Mouse (Mus musculus) B cell, adult 2 months (primary cell): Measurements from ENCODE around the gene Rmdn2.

Experiments used
- DNase-seq, 2 experiments: peaks; one replicate each; pipeline ENCODE4 v3.0.0; 2022

Gene Rmdn2

GRCm38 (mm10) chr17:79708168-79708567 is 96.5 kb downstream of the Rmdn2 start:
- DNase-seq: no peak

DNA sequence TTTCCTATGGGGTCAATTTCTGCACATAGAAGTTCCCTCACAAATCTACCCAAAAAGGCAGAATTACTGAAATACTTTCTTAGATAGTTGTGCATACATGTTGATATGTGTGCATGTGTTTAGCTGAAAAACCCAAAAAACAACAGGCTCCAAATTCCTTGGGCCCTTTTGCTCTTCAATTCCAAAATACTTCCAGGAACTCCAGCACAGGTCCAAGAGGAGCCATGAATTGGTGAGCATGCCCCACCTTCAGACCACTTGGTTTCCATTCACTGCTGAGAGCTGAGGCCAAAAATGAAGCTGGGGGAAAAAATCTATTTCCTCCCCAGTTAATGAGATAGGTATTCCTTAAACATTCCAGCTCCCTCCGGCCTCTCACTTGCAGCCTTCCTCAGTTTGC is 98.1 kb downstream of the Rmdn2 start:
- DNase-seq: no peak

- DNase-seq: no peak
Observed at GRCm38 (mm10) chr17:79710246-79710842, 98.7 kb downstream of the Rmdn2 start.

DNA sequence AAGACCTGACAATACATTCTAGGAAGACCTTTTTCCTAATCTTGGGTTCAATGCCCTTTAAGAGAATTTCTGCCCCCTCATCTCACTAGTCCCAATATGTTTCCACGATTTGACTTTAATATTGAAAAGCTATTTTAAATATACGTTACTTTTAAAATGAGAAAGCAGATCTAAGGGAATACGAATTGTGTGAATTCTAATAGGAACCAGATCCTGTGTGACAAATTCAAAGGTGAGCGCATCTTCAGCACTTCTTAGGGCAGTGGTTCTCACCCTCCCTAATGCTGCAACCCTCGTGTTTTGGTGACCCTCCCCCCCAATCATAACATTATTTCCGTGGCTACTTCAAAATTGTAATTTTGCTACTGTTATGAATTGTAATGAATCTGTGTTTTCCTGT is 100.3 kb downstream of the Rmdn2 start:
- DNase-seq: no peak

GRCm38 (mm10) chr17:79712536-79712935 is 100.9 kb downstream of the Rmdn2 start:
- no peak for DNase-seq

- no peak for DNase-seq
Observed at GRCm38 (mm10) chr17:79713276-79713642, 101.6 kb downstream of the Rmdn2 start.

DNA sequence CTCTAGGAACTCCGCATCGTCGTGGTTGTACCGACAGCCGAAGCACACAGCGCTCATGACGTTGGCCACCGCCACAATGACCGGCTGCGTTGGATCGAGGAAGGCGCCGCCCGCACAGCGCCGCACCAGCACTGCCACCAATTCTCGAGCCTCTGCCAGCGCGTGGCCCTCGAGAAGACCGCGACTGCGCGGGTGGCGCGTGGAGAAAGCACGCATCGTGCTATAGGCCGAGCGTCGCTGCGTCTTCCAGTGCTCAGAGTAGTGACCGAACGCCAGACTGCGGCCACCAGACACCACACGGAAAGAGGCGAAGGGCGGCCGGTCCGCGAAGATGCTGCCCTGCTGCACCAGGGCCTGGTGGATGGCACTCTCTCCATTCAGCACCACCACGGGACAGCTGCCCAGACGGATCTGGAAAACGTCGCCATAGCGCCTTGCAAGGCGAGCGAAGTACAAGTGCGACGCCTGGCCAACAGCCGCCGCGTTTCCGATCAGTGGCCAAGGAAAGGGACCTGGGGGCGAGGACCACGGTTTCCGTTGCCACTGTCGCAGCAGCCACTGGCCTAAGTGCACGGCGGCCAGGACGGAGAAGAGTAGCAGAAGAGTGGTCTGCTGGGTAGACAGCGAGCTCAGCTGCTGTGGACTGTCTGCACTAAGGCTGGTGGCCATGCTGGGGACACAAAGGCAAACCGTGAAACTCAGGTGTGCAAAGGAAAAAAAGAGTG is 102.1 kb downstream of the Rmdn2 start:
- DNase-seq: no peak

DNA sequence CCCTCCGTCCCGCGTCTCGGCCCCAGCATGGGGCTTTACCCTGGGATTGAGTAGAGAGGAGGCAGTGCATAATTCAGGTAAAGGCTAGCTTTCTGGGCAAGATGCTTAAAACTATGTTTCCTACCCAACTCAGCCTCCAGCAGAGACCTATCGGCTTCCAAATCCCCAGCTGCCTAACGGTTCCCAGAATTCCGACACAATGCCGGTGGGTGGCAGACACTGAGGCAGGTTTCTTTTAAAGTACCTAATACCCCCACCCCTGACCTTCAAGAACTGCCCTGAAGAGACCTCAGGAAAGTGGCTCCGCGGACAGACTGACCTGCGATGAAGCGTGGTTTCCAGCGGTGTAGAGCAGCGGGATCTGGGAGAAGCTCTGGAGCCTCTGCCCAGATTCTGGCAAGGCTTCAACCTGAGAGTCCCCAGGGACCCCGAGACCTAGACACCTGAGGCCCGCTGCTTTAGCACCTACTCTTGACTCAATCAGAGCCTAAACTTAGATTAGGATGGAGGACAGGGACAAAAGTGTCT is 102.8 kb downstream of the Rmdn2 start:
- DNase-seq: no peak

DNA sequence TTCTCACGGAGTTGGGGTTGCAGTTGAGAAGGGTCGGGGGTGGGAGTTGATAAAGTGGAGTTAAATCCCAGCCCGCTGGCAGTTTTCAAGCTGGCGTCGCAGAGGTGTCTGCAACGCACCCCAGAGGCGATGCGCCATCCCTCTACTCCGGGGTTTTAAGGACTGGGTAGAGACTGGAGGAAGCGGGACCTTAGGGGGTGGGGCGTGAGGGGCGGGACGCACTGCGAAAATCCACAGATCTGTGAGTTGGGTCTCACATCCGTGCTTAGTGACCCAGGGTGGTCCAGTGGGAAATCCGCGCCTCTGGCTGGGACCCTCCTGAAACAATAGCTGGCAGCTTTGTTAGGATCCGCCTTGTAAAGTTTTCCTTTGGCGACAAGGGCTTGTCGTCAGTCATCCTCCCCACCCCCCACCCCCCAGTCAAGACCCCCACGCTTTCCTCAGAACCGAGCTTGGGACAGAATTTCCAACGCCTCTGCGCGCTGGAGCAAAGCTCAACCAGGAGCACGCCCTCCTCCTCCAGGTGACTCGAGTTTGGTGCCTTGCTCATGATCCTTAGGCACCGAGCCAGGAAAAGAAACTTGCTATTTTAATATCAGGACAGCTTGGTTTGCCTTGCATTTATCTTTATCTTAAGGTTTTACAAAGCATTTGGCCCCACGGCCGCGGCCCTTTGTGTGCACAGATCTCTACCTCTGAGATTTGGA is 103.4 kb downstream of the Rmdn2 start, which contains the start of gene Cyp1b1:
TSS of gene Cyp1b1 (minus strand) at position 131 of the 707 bp plus-strand sequence.
- no peak for DNase-seq

GRCm38 (mm10) chr17:79715649-79716143 is 104.0 kb downstream of the Rmdn2 start:
- peak; percentile 73 for DNase-seq

DNA sequence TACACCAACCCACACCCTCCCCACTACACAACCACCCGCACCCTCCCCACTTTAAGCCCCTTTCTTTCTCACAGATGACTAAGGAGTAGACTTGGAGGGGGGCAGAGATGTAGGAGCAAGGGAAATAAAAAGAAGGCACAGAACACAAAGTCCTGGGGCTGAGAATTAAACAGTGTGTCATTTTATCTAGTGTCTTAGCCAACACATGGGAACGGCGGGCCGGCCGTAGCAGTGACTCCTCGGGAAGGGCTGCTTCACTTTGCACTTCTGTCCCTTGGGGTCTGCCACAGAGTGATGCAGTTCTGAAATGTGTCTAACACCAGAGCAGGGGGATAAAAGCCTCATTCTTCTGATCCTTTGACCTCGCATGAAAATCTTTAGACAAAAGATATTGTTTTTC is 109.0 kb downstream of the Rmdn2 start:
- DNase-seq: no peak

DNA sequence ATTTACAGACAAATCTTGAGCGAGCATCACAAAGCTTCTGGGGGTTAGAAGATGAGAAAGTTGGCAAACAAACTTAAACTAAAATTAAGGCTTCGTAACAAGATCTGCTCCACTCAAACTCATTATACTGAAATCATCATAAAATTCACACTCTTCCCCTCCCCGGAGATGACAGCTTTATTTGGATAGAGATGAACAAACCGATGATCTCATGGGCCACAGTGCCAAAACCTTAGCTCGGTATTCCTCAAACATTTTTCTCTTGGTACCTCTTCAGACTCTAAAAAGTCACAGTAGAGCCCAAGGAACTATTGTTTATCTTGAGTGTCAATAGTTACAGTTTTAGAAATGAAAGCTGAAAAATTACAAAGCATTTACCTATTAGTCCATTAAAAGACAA is 115.0 kb downstream of the Rmdn2 start:
- DNase-seq: no peak

DNA sequence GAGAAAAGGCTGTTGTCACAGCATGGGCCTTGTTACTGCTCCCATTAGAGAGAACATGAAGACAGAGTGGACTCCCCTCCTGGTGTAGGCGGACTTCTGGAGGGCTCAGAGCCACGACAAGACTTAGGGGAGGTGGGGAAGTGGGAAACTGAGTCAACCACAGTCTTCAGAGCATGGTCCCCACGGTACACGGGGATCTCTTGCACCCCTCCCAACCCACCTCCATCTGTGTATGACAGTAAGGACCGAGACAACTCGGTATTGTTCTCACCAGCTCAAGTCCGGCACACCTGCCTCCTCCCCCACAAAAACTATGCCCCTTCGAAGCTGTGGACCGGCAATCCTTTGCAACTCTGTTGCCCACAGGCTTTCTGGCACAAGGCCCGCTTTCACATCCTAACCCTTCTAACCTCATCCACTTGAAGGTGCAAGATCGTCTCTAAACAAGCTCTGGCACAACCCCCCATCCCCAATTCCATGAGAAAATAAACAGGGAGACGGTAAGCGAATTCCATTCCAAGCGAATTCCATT is 116.5 kb downstream of the Rmdn2 start:
- no peak for DNase-seq

DNA sequence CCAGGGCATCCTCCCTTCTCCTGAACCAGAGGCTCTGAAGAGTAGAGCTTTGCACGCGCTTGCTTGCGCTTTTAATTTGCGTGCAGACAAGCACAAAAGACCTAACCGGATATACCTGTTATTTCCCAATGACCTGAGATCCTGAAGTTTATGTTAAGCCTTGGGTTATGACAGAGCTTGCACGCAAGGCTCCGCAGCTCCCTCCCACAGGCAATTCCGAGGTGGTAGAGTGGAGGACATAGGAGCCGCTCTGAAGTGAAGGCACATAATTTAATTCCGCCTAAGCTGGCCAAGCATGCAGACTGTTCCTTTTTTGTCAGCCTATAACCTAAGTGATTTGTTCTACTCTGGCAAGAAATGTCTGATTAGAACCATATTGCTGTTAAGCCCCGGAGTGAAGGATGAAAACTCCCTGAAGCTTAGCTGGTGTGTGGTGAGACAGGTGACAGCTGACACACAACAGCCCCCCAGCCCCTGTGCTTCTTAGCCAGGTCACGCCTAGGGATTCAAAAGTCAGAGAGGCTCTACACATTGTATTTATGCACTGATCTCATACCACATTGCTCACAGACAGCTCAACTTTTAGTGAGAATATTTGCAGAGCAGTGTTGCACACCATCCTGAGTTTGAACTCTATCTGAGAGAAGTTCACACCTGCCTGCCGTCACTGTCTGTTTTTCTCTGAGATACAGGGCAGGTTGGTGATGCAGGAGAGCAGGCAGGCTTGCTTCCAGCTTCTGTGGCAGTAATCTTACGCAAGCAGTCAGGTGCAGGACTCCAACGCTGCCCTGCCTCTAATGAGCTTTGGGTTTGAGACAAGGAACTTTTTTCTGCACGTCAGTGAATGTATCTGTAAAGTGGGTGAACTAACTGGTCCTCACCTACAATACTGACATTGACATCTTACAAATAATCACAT is 117.2 kb downstream of the Rmdn2 start:
- no peak for DNase-seq

- no peak for DNase-seq
Observed at GRCm38 (mm10) chr17:79730988-79731387, 119.3 kb downstream of the Rmdn2 start.

- DNase-seq: no peak
Observed at GRCm38 (mm10) chr17:79733039-79733438, 121.4 kb downstream of the Rmdn2 start.

GRCm38 (mm10) chr17:79737598-79737997 is 125.9 kb downstream of the Rmdn2 start:
- DNase-seq: no peak

DNA sequence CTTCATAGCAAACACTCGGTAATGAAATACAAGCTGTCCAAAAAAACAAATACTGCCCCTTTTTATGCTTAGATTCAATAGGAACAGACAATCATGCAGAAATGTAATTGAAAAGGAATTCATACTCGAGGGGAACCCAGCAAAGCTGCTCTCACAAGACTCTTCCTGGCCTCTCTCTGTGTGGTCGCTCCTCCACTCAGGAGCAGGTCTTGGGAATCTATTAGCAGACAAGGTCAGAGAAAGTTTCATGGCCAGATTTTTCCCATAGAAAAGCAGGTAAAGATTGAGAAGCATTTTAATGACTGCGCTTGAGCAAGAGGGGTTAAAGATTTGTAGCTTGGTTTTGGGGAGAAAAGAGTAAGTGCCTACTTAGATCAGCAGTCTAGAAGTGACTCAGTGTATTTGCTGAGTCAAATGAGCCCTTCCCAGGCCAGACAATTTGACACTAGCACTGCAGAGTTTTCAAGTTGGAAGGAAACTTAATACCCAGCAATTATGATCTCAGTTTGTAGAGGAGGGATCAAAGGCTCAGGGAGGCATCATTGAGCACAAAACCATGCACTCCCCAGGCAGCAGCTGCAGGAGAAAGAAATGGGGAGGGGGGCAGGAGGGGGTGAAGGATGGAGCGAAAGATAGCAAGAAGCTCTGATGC is 127.3 kb downstream of the Rmdn2 start:
- DNase-seq: no peak

DNA sequence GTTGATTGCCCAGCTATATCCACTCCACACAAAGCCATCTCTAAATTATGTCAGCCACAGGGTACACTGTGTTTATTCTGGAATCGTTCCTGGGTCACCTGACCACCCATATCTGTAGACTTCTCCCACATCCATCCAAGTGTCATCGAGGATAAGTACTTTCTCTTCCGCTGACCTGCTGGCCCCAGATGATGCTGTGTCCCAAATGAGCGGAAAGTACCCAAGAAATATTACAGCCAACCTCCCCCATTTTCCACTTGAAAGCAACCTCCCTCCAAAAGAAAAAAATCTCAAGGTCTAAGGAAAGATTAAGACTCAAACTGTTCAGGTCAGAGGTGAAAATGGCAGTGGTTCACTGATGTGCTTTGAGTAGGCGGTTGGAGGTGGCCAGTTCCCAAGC is 131.0 kb downstream of the Rmdn2 start:
- DNase-seq: no peak
